Mouse (Mus musculus) adrenal gland, adult 2 months (tissue): ENCODE measurements at regions not wholly inside any gene's neighbourhood (a gene's known extent, or its start where the extent isn't known, plus 50 kb on each side); places are given as distances from the start of the nearest gene placed in this dataset.

ENCODE experiments used
- DNase-seq: peaks from one replicate; pipeline ENCODE4 v3.0.0; 2021

GRCm38 (mm10) chr2:149467801-149468200 is 62.9 kb downstream of the Cst10 start:
- peak; percentile 74 for DNase-seq

GRCm38 (mm10) chr2:149472411-149472810 is 67.6 kb downstream of the Cst10 start:
- DNase-seq: peak; percentile 74

- DNase-seq: peak; percentile 84
These were observed 88.6 kb downstream of the Cst10 start for GRCm38 (mm10) chr2:149493280-149493988.

- no peak for DNase-seq
These were observed 108.0 kb downstream of the Cst10 start for GRCm38 (mm10) chr2:149512870-149513269.

- no peak for DNase-seq
These were observed 119.6 kb downstream of the Cst10 start for GRCm38 (mm10) chr2:149524424-149524823.

GRCm38 (mm10) chr2:149542837-149543236 is 138.0 kb downstream of the Cst10 start:
- no peak for DNase-seq

GRCm38 (mm10) chr2:149545708-149546107 is 140.9 kb downstream of the Cst10 start:
- no peak for DNase-seq

- DNase-seq: no peak
These were observed 141.9 kb downstream of the Cst10 start for GRCm38 (mm10) chr2:149546639-149547200.

GRCm38 (mm10) chr2:149555209-149555608 is 150.4 kb downstream of the Cst10 start:
- DNase-seq: no peak

GRCm38 (mm10) chr2:149573773-149574172 is 168.9 kb downstream of the Cst10 start:
- DNase-seq: no peak

- no peak for DNase-seq
These were observed 197.7 kb downstream of the Cst10 start for GRCm38 (mm10) chr2:149602581-149602980.

GRCm38 (mm10) chr2:149613381-149613780 is 208.5 kb downstream of the Cst10 start:
- DNase-seq: no peak

- no peak for DNase-seq
These were observed 209.5 kb downstream of the Cst10 start for GRCm38 (mm10) chr2:149614078-149614939.

- peak; percentile 54 for DNase-seq
These were observed 203.4 kb upstream of the Syndig1 start for GRCm38 (mm10) chr2:149625626-149626025.

- no peak for DNase-seq
These were observed 187.8 kb upstream of the Syndig1 start for GRCm38 (mm10) chr2:149641207-149641606.

- no peak for DNase-seq
These were observed 177.2 kb upstream of the Syndig1 start for GRCm38 (mm10) chr2:149651829-149652228.

- no peak for DNase-seq
These were observed 167.9 kb upstream of the Syndig1 start for GRCm38 (mm10) chr2:149661086-149661485.

- DNase-seq: no peak
These were observed 164.6 kb upstream of the Syndig1 start for GRCm38 (mm10) chr2:149664377-149664776.

- no peak for DNase-seq
These were observed 162.6 kb upstream of the Syndig1 start for GRCm38 (mm10) chr2:149666412-149666811.

GRCm38 (mm10) chr2:149671870-149672269 is 157.1 kb upstream of the Syndig1 start:
- no peak for DNase-seq

GRCm38 (mm10) chr2:149679822-149680459 is 149.1 kb upstream of the Syndig1 start:
- DNase-seq: no peak

GRCm38 (mm10) chr2:149722342-149722741 is 106.7 kb upstream of the Syndig1 start:
- DNase-seq: peak; percentile 10
